Mouse (Mus musculus) thymus, postnatal 14 days (tissue): ENCODE measurements around the gene Rad23a.
"Not testable (repeated sequence)": the region's sequence is repeated elsewhere in the genome, so short reads cannot be mapped to it uniquely, and the experiment has no call there.

Experiments
- DNase-seq: peaks from one replicate; pipeline ENCODE4 v3.0.0; 2021

Rad23a gene

GRCm38 (mm10) chr8:84839875-84840247 is 604 bp downstream of the Rad23a start:
- DNase-seq = no peak

- no peak for DNase-seq
Measured at GRCm38 (mm10) chr8:84839411-84839810, 1.1 kb downstream of the Rad23a start.

- no peak for DNase-seq
Measured at GRCm38 (mm10) chr8:84838513-84838912, 2.0 kb downstream of the Rad23a start.

GRCm38 (mm10) chr8:84837912-84838470 is 2.5 kb downstream of the Rad23a start:
- no peak for DNase-seq

- no peak for DNase-seq
Measured at GRCm38 (mm10) chr8:84837149-84837911, 3.1 kb downstream of the Rad23a start.

GRCm38 (mm10) chr8:84834866-84835855 is 5.3 kb downstream of the Rad23a start:
- no peak for DNase-seq

- no peak for DNase-seq
Measured at GRCm38 (mm10) chr8:84834002-84834865, 6.2 kb downstream of the Rad23a start.

GRCm38 (mm10) chr8:84832759-84833742 is 7.4 kb downstream of the Rad23a start:
- no peak for DNase-seq

GRCm38 (mm10) chr8:84832034-84832717 is 8.3 kb downstream of the Rad23a start:
- DNase-seq = peak; percentile 90

GRCm38 (mm10) chr8:84831490-84831889 is 9.0 kb downstream of the Rad23a start, which contains the start of gene Gadd45gip1:
Gadd45gip1 (plus strand) TSS chr8:84831522.
- DNase-seq = peak; percentile 42

- DNase-seq = not testable (repeated sequence)
Measured at GRCm38 (mm10) chr8:84826518-84826917, 13.9 kb downstream of the Rad23a start.

GRCm38 (mm10) chr8:84825636-84826035 is 14.8 kb downstream of the Rad23a start:
- peak; percentile 63 for DNase-seq

GRCm38 (mm10) chr8:84823653-84824052 is 16.8 kb downstream of the Rad23a start:
- peak; percentile 73 for DNase-seq

GRCm38 (mm10) chr8:84822723-84823122 is 17.7 kb downstream of the Rad23a start, which contains the start of gene Dand5:
Dand5 (minus strand) TSS chr8:84822823.
- DNase-seq = no peak

- no peak for DNase-seq
Measured at GRCm38 (mm10) chr8:84816117-84816516, 24.3 kb downstream of the Rad23a start.

- peak; percentile 94 for DNase-seq
Measured at GRCm38 (mm10) chr8:84815547-84815946, 24.9 kb downstream of the Rad23a start.

- no peak for DNase-seq
Measured at GRCm38 (mm10) chr8:84814555-84815441, 25.7 kb downstream of the Rad23a start.

GRCm38 (mm10) chr8:84814240-84814554 is 26.3 kb downstream of the Rad23a start:
- DNase-seq = no peak

GRCm38 (mm10) chr8:84813830-84814229 is 26.6 kb downstream of the Rad23a start:
- no peak for DNase-seq
